Mouse (Mus musculus) lung, postnatal 0 days (tissue): ENCODE data around the gene Fam229b.

Experiments used
- CTCF ChIP-seq: IDR thresholded peaks from 2 replicates; pipeline ENCODE4 v1.5.1; 2016; ENCODE audit warnings: antibody characterized with exemption, mild to moderate bottlenecking
- EP300 ChIP-seq: IDR thresholded peaks from 2 replicates; pipeline ENCODE4 v1.6.1; 2016; ENCODE audit warnings: antibody characterized with exemption, mild to moderate bottlenecking, control low read depth

GRCm38 (mm10) chr10:39165632-39166115, 32.0 kb upstream of the Fam229b start:
- TF ChIP-seq CTCF: no peak
- TF ChIP-seq EP300: no peak
